ENCODE assay signal across 8 mouse cellular contexts in the genomic region with DNA sequence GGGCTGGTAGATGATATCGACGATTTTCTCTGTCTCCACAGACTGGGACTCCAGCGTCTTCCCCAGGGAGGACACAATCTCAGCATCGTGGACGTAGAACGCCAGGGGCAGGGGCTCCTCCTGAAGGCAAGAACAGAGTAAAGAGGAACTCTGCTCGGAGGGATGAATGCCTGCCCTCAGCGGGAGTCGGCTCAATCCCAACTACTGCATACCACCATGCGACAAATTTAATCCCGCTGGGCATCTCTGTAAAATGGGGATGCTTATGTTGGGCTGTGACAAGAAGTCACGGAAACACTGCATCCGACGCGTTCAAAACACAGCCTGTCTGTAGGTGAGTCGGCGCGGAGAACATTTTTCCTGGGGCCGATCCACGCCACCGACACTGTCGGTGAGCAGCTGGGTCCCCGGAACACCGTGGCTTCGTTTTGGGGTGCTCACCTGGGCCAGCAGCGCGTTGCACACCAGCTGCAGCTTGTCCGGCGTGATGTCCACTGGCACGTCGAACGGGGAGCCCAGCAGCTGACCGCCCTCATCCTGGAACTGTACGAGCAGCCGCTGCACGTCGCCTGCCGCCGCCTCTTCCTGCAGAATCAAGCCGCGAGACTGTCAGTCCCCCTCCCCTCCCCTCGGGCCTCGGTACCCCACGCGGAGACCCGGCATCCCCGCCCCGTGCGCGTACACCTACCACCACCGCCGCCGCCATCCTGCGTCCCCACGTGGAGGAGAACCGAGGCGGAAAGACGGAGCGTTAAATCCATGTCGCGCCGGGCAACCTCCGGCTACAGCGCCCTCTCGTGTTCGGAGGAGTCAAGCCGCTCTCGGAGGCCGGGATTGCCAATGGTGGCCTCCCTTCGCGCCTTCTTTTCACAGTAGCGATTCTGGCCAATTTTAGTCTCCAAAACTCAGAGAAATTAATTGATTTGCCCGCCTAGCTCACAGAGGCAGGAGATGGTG. TPM values are rescaled to one million over a fixed set of nuclear protein-coding genes. Genes with fewer than 3 reads are reported as not detected.
DNase-seq lines count a peak whose midpoint lies in the region; ATAC-seq lines count a peak whose summit lies in the region.

Gene Nle1 (minus strand): TSS at position 761 of the 957 bp plus-strand sequence.

- H3K36me3 ChIP-seq in megakaryocyte, embryonic 14.5 days (replicated peaks; ENCODE audit: low read length), result peaks cover 36% of the 10 kb centered on the region

- H3K4me1 ChIP-seq in megakaryocyte, embryonic 14.5 days, result peaks cover 26% of the 10 kb centered on the region

- H3K4me3 ChIP-seq in megakaryocyte, embryonic 14.5 days (replicated peaks), result peak within 1 kb of the TSS; percentile 99

- peaks cover 28% of the 10 kb centered on the region for H3K27me3 ChIP-seq in megakaryocyte, embryonic 14.5 days (replicated peaks)

- no peaks in the 10 kb centered on the region for H3K9me3 ChIP-seq in megakaryocyte, embryonic 14.5 days

- DNase-seq in ZHBTc4 (ENCODE audit: low read depth, low spot score), result peak; percentile 96
- DNase-seq in gastrocnemius, adult 8-10 months (ENCODE audit: low spot score in 2 of 2), result peak; percentile 82 to 83
- DNase-seq in hindlimb bud, embryonic 11.5 days (ENCODE audit: extremely low spot score, low read depth, low spot score), result peak; percentile 62
- DNase-seq in left cerebral cortex, adult 8-10 months (ENCODE audit: low spot score in 2 of 2), result peak; percentile 80 to 94
- DNase-seq in right cerebral cortex, postnatal 10 days (ENCODE audit: low spot score in 2 of 2), result peak; percentile 94 to 96
- DNase-seq in urinary bladder, postnatal 25 days (ENCODE audit: low spot score), result peak; percentile 98

- ATAC-seq in common myeloid progenitor, adult 5-6 weeks (replicated peaks; ENCODE audit: low read depth, poor library complexity, severe bottlenecking), result peak; percentile 95

RNA-seq across cellular contexts. Expression of gene Nle1, which starts in this region (rescaled TPM):
- total RNA-seq in common myeloid progenitor, adult 5-6 weeks (2017), result 18.5 and 23.2 TPM in 2 replicates
- 10 to 100 TPM in 3 of 4 experiments, 1 to 10 TPM in 1; 9.0 to 12.9 (median 10.9) TPM for total RNA-seq in gastrocnemius, adult 8-10 months (2022)
- total RNA-seq in left cerebral cortex, adult 8-10 months (2022), result 10 to 100 TPM; 28.0 to 40.9 (median 34.6) TPM
- 24.4 and 25.1 TPM in 2 replicates for polyA plus RNA-seq in megakaryocyte, embryonic 14.5 days (2012; ENCODE audit: insufficient read depth, low replicate concordance)

Comparison
In these comparisons a context has a peak if more than half of its experiments do, and no peak if none do; other contexts are left out.
1. Peak in every context shown above with its lines: DNase-seq, ATAC-seq and H3K4me3 ChIP-seq.